In the genomic region with DNA sequence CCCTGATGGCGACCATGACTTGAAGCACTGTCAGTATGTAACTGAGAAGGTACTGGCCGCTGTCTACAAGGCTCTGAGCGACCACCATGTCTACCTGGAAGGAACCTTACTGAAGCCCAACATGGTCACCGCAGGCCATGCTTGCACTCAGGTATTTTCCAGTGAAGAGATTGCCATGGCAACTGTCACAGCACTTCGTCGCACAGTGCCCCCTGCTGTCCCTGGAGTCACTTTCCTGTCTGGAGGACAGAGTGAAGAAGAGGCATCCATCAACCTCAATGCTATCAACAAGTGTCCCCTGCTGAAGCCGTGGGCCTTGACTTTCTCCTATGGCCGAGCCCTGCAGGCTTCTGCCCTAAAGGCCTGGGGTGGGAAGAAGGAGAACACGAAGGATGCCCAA, we compare ENCODE assay signal across 2 mouse cellular contexts.
TF ChIP-seq lines count a peak whose summit lies in the region.

No protein-coding gene starts in this region.

TF ChIP-seq in CH12.LX, 34 proteins besides CTCF, POLR2A, EP300 and RAD21:
- TF ChIP-seq BHLHE40 (IDR thresholded peaks at IDR 0.05; ENCODE audit: low read depth, low read length) (no peak), SMC3 (IDR thresholded peaks at IDR 0.05; ENCODE audit: low read depth, low read length) (peak; percentile 38)
TF ChIP-seq in CH12.LX: peak in this region for 1.

TF ChIP-seq in MEL, 35 proteins besides CTCF, POLR2A, EP300 and RAD21:
- TF ChIP-seq ELF1 (IDR thresholded peaks at IDR 0.05; ENCODE audit: low read depth, low read length) (no peak), E2F4 (IDR thresholded peaks at IDR 0.05; ENCODE audit: borderline replicate concordance, low read depth, low read length) (no peak), KAT2A (conservative IDR thresholded peaks at IDR 0.05; ENCODE audit: low read depth, low read length) (no peak), MAZ (IDR thresholded peaks at IDR 0.05; ENCODE audit: low read depth, low read length) (no peak)
